Mouse (Mus musculus): ENCODE results near the gene Phldb1. TPM values are rescaled to one million over a fixed set of nuclear protein-coding genes. Genes with fewer than 3 reads are reported as not detected.

The Phldb1 gene
- polyA plus RNA-seq, 1 experiment, result 37.6 TPM

DNA sequence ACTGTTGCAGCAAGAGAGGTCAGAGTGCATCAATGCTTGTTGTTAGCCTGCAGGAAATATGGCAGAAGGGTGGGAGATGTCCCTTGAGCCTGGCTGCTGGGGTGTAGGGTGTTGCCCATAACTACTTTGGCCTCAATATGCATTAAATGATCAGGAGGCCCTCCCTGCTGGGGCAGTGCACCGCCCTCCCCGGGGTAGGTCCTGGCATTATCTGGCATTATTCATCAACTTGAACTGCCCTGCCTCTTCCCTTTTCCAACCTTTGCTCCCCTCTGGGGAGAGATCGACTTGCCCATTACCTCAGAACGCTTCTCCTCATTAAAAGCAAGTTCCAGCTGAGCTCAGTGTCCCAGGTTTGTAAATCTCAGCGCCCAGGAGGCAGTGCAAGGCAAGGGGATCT is 55.4 kb downstream of the Phldb1 start:
- TF ChIP-seq CTCF (conservative IDR thresholded peaks at IDR 0.05; ENCODE audit: insufficient read depth, insufficient read length, low read depth, low read length) (no peak), POLR2A (IDR thresholded peaks at IDR 0.05; ENCODE audit: low read depth, low read length) (no peak)
- H3K36me3 ChIP-seq (ENCODE audit: control insufficient read depth, insufficient read depth, low read length), result no peaks in the 10 kb centered on the region
- H3K4me3 ChIP-seq (ENCODE audit: insufficient read depth, low read depth, low read length), result no peak overlapping the region
- no peak overlapping the region; the same call in 1 of the 2 replicates for H3K27ac ChIP-seq (ENCODE audit: insufficient read depth, low read depth, low read length)
- 51% methylated on average over 5 of the region's 5 CpGs for WGBS
- H3K27me3 ChIP-seq (replicated peaks; ENCODE audit: control insufficient read depth, insufficient read depth, low read length), result no peaks in the 10 kb centered on the region
- peak; percentile 81 for DNase-seq
- H3K4me1 ChIP-seq (ENCODE audit: control insufficient read depth, insufficient read depth, low read length), result peaks cover 4% of the 10 kb centered on the region; the same call in 1 of the 2 replicates

DNA sequence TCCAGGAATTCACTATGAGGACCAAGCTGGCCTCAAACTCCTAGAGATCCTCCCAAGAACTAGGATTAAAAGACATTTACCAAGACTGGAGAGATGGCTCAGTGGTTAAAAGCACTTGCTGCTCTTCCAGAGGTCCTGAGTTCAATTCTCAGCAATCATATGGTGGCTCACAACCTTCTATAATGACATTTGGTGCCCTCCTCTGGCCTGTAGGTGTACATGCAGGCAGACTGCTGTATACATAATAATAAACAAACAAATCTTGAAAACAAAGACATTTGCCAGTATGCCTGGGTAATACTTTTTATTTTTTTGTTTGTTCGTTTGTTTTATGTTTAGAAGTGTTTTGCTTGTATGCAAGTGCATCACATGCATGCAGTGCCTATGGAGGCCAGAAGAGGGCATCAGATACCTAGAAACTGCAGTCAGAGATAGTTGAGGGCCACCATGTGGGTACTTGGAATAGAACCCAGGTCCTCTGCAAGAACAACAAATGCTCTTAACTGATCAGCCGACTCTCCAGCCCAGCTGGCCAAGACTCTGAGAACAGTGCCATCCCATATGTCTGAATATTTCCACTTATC is 56.6 kb downstream of the Phldb1 start:
- Histone ChIP-seq H3K36me3 (ENCODE audit: control insufficient read depth, insufficient read depth, low read length) (no peaks in the 10 kb centered on the region), H3K4me3 (ENCODE audit: insufficient read depth, low read depth, low read length) (no peak overlapping the region), H3K27ac (ENCODE audit: insufficient read depth, low read depth, low read length) (no peak overlapping the region), H3K4me1 (ENCODE audit: control insufficient read depth, insufficient read depth, low read length) (peaks cover 10% of the 10 kb centered on the region; the same call in 1 of the 2 replicates), H3K27me3 (replicated peaks; ENCODE audit: control insufficient read depth, insufficient read depth, low read length) (no peaks in the 10 kb centered on the region)
- TF ChIP-seq POLR2A (IDR thresholded peaks at IDR 0.05; ENCODE audit: low read depth, low read length), result no peak
- peak; percentile 28; the same call in 1 of the 2 replicates for TF ChIP-seq CTCF (conservative IDR thresholded peaks at IDR 0.05; ENCODE audit: insufficient read depth, insufficient read length, low read depth, low read length)
- WGBS, result 89% methylated on average over 2 of the region's 2 CpGs
- DNase-seq, result no peak

DNA sequence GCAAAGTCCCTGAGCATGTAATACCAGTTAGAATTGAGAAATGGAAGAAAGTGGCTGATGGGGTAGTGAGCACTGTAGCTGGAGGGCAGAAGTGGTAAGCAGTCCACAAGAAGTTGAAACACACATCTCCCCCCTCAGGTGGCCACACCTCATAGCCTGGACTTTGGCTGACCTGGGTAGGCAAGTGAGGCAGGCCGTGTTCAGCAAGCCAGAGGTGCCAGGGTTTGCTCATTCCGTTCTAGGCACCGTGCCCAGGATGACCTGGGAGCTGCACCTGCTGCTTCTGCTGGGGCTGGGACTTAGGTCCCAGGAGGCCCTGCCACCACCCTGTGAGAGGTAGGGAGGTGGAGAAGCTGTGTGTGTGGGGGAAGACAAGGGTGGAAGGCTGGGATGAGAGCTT is 62.0 kb downstream of the Phldb1 start, which contains the start of gene Treh:
Gene Treh, plus strand, starts transcription at position 229 of the 400 bp plus-strand sequence.
- DNase-seq, result peak; percentile 96
- H3K27me3 ChIP-seq (replicated peaks; ENCODE audit: control insufficient read depth, insufficient read depth, low read length), result no peaks in the 10 kb centered on the region
- no peaks in the 10 kb centered on the region for H3K36me3 ChIP-seq (ENCODE audit: control insufficient read depth, insufficient read depth, low read length)
- H3K27ac ChIP-seq (ENCODE audit: insufficient read depth, low read depth, low read length), result peak within 1 kb of the TSS; percentile 91
- WGBS, result 56% methylated on average over 3 of the region's 3 CpGs
- H3K4me1 ChIP-seq (ENCODE audit: control insufficient read depth, insufficient read depth, low read length), result peaks cover 9% of the 10 kb centered on the region; the same call in 1 of the 2 replicates
- no peak for TF ChIP-seq CTCF (conservative IDR thresholded peaks at IDR 0.05; ENCODE audit: insufficient read depth, insufficient read length, low read depth, low read length)
- peak; percentile 14 for TF ChIP-seq POLR2A (IDR thresholded peaks at IDR 0.05; ENCODE audit: low read depth, low read length)
- H3K4me3 ChIP-seq (ENCODE audit: insufficient read depth, low read depth, low read length), result peak within 1 kb of the TSS; percentile 21

DNA sequence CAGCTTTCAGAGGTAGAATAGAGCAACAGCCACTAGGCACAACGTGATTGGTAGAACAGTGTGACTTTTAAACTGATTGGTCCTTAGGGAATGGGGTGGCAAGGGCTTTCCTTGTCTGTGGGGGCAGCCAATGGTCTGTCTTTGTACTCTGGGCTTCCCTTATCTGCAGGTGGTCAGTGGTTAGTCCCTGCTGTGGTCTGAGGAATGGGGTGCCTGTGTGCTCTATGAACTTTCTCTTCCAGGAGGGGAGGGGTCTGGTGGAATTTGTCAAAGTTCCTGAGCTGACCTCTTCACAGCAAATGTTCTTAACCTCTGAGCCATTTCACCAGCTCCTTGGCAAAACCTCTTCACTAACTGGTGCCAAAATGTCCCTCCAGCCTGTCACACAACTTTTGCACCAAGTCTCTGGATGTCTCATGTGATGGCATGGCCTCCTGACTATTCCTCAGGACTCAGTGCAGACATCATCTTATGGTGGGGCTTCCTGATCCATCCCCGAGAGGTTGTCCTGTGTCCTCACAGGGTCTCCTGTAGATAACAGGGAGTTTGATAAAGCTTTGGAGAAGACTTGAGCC is 62.6 kb downstream of the Phldb1 start:
- WGBS, result 68% methylated on average over 2 of the region's 2 CpGs
- Histone ChIP-seq H3K36me3 (ENCODE audit: control insufficient read depth, insufficient read depth, low read length) (no peaks in the 10 kb centered on the region), H3K4me3 (ENCODE audit: insufficient read depth, low read depth, low read length) (no peak overlapping the region), H3K27ac (ENCODE audit: insufficient read depth, low read depth, low read length) (peak overlapping the region; percentile 70), H3K27me3 (replicated peaks; ENCODE audit: control insufficient read depth, insufficient read depth, low read length) (no peaks in the 10 kb centered on the region), H3K4me1 (ENCODE audit: control insufficient read depth, insufficient read depth, low read length) (peaks cover 9% of the 10 kb centered on the region; the same call in 1 of the 2 replicates)
- peak; percentile 73 for DNase-seq
- TF ChIP-seq POLR2A (IDR thresholded peaks at IDR 0.05; ENCODE audit: low read depth, low read length) (no peak), CTCF (conservative IDR thresholded peaks at IDR 0.05; ENCODE audit: insufficient read depth, insufficient read length, low read depth, low read length) (no peak)

DNA sequence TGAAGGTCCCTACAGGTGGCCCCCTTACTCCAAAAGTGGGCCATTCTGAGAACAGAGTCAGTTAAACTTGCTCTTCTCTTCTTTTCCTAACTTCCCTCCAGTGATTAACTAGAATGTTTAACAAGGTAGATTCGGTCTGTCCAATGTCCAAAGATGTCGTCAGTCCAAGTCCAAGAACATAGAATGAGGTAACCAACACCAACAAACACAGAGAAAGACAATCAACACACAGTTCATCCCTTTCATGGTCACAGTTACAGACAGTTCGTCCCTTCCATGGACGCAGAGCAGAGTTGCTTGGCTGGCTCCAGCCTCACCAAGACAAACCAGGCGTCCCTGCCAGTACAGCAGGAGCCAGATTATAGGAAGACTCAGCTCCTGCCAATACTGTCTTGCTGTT is 63.6 kb downstream of the Phldb1 start:
- peak; percentile 11 for TF ChIP-seq POLR2A (IDR thresholded peaks at IDR 0.05; ENCODE audit: low read depth, low read length)
- TF ChIP-seq CTCF (conservative IDR thresholded peaks at IDR 0.05; ENCODE audit: insufficient read depth, insufficient read length, low read depth, low read length), result no peak
- Histone ChIP-seq H3K27me3 (replicated peaks; ENCODE audit: control insufficient read depth, insufficient read depth, low read length) (no peaks in the 10 kb centered on the region), H3K27ac (ENCODE audit: insufficient read depth, low read depth, low read length) (peak overlapping the region; percentile 70), H3K4me1 (ENCODE audit: control insufficient read depth, insufficient read depth, low read length) (peaks cover 9% of the 10 kb centered on the region; the same call in 1 of the 2 replicates), H3K36me3 (ENCODE audit: control insufficient read depth, insufficient read depth, low read length) (no peaks in the 10 kb centered on the region), H3K4me3 (ENCODE audit: insufficient read depth, low read depth, low read length) (peak overlapping the region; percentile 24)
- peak; percentile 78 for DNase-seq
- WGBS, result 71% methylated on average over 5 of the region's 5 CpGs

DNA sequence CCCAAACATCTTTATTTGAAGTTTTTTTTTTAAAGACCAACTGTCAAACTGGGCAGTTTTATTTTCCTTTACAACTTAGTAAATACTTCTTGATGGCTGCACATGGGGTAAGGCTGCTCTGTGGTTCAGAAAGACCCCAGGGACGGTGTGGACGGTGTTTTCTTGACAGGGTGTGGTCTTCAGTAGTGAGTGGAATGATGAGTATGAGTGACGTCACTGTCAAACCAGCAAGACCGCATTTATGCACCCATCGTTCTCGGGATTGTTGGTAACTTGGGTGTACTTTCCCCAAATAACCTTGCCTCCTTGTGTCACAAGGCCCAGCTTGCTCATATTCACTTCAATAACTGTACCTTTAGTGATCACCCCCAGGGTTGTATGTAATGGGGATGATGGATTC is 71.3 kb downstream of the Phldb1 start:
- Histone ChIP-seq H3K4me3 (ENCODE audit: insufficient read depth, low read depth, low read length) (no peak overlapping the region), H3K27ac (ENCODE audit: insufficient read depth, low read depth, low read length) (no peak overlapping the region), H3K36me3 (ENCODE audit: control insufficient read depth, insufficient read depth, low read length) (no peaks in the 10 kb centered on the region), H3K27me3 (replicated peaks; ENCODE audit: control insufficient read depth, insufficient read depth, low read length) (no peaks in the 10 kb centered on the region), H3K4me1 (ENCODE audit: control insufficient read depth, insufficient read depth, low read length) (no peaks in the 10 kb centered on the region)
- no peak for TF ChIP-seq POLR2A (IDR thresholded peaks at IDR 0.05; ENCODE audit: low read depth, low read length)
- no peak for TF ChIP-seq CTCF (conservative IDR thresholded peaks at IDR 0.05; ENCODE audit: insufficient read depth, insufficient read length, low read depth, low read length)
- no peak for DNase-seq
- 91% methylated on average over 6 of the region's 6 CpGs for WGBS

Data from kidney, adult 2 months (tissue).